Mouse (Mus musculus) large intestine, adult 2 months (tissue): ENCODE measurements around the gene Gm10100. TPM values are rescaled to one million over a fixed set of nuclear protein-coding genes. Genes with fewer than 3 reads are reported as not detected.
"Not testable (repeated sequence)": the region's sequence is repeated elsewhere in the genome, so short reads cannot be mapped to it uniquely, and the experiment has no call there.

Experiments used
- DNase-seq: peaks from one replicate; pipeline ENCODE4 v3.0.0-alpha.2; 2012; ENCODE audit warnings: low read depth, low spot score
- WGBS: fragments of 180-500 bp; shearing (Covaris S2); methylation state at CpG from one replicate; pipeline ENCODE4 v1.1.7; 2018; 5-methylcytosine and 5-hydroxymethylcytosine counted together
- polyA plus RNA-seq: library from polyadenylated mRNA; depleted of rRNA; stranded (reverse); fragments of >200 nt; gene quantifications from 2 replicates; pipeline ENCODE4 v1.2.3, GENCODE M21; 2012; rRNA removed

Gene Gm10100
- not detected in 2 replicates for polyA plus RNA-seq

DNA sequence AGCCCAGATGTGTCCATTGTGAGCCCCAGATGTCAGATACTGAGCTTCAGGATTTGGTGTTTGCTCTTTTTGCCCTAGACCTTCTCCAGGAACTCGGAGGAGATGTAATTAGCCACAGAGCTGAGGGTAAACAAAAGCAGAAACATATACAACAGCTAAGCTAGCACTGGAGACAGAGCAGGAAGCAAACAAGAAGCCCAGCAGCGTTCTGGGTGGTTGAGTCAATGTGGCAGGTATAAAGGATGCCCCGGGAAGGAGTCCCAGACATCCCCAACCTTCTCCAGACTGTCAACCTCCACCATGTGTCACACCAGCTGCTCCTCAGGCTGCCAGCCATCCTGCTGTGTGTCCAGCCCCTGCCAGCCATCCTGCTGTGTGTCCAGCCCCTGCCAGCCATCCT is at the start of gene Gm10100:
Gm10100 (plus strand) TSS at position 301 of the 400 bp plus-strand sequence.
- 14% methylated on average over 3 of the region's 3 CpGs for WGBS
- DNase-seq, result no peak

DNA sequence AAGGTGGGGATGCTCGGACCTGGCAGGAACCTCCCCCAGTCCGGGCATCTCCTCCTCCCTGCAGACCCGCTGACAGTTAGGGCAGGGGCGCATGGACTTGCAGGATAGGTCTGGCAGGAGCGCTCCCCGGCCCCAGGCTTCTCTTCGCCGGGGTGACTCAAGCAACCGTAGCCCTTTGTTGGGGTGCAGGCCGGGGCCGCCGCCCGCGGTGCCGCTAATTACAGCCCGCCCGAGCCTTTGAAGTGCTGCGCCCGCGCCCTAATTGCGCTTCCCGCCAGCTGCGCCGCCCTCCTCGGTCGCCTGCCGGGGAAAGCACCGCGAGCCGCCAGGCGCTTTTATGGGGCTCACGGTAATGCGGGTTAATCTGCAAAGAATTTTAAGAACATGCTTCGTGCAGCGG is 48.7 kb upstream of the Gm10100 start:
- no peak for DNase-seq
- under 1% methylated on average over 35 of the region's 35 CpGs for WGBS

DNA sequence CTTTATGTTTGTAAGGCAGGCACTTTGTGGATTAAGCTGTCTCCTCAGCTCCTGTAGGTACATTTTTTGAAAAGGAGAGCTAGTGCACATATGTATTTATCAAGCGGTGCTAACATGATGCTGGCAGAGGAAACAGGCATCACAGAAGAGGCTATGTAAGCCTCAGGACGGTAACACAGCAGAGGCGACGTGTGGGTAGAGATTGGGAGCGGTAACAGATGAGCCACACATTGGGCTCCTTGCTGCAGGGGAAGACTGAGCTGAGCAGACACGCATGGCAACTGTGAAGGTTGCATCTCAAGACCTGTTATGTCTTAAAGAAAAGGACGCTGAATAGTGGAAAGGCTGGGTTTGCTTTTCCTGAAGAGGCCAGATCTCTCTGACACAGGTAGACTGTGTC is 43.3 kb upstream of the Gm10100 start:
- no peak for DNase-seq
- 75% methylated on average over 7 of the region's 7 CpGs for WGBS

DNA sequence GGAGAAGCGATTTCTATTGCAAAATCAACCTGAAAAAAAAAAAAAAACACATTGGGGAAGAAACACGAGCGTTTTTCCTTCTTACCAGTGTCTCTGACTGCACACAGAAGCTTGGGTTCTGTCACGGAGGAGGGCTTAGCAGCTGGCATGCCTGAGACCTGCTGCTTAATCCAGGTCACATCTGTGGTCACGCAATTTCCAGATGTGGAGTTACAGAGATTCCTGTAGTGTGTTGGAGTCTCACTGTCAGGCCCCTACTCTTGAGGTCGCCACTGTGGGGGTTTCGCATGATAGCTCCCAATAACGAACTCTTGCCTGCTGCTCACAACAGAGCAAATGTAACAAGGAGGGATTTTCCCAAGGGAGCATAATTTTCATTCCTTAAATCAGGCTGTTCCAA is 42.1 kb upstream of the Gm10100 start:
- 44% methylated on average over 8 of the region's 8 CpGs for WGBS
- DNase-seq, result no peak

DNA sequence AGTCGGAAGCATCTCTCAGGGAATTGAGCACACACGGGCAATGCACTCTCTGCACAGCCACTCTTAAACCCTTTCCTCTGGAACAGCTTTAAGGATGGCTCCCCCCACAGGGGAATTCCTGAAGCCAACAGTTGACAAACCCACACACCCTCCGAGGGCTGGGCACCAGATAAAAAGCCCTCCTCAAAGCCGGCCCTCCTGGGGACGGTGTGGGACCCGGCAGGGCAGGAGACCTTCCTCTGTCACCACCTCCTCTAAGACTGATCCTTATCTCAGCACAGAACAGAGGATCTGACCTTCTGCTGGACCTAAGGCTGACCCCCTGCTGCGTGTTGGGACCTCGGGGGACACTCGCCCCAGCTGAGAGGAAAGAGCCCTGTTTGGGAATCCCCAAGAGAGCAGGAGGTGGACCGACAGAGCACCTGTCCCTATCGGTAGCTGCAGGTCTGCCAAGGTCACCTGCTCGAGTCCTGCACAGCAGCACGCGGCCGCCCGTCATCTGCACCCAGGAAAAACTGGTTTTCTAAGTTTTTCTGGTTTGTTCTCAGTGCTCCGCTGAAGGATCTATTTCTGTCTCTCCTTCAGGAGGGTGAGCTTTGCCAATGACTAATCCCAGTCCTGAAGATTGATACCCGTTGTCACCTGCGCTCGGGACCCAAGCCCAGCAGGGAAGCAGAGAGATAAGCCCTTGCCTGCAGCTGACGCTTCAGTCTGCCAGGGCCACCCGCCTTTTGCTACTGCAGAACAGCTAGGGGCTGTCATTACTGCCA is 40.2 kb upstream of the Gm10100 start, which contains the start of gene Tspear:
Tspear (plus strand) TSS at position 675 of the 770 bp plus-strand sequence.
- 9% methylated on average over 22 of the region's 22 CpGs for WGBS
- DNase-seq, result no peak

DNA sequence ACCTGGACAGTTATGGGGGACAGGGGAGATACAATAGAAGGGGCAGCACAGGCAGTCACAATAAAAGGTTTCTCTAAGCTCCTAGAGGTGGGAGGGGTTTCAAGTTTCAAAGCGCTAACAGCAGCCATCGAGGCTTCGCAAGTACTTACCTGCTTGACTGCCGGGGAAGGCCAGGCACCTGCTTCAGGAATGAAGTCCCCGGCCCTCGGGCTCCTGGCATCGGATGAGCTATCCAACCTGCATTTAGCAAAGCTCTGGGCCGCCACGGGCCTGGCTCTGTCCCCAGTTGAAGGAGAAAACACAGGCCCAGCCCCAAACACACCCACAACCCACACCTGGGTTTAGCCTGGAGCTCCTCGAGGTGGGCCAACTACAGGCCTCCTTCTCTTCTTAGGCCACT is 39.3 kb upstream of the Gm10100 start:
- 47% methylated on average over 10 of the region's 10 CpGs for WGBS
- no peak for DNase-seq

DNA sequence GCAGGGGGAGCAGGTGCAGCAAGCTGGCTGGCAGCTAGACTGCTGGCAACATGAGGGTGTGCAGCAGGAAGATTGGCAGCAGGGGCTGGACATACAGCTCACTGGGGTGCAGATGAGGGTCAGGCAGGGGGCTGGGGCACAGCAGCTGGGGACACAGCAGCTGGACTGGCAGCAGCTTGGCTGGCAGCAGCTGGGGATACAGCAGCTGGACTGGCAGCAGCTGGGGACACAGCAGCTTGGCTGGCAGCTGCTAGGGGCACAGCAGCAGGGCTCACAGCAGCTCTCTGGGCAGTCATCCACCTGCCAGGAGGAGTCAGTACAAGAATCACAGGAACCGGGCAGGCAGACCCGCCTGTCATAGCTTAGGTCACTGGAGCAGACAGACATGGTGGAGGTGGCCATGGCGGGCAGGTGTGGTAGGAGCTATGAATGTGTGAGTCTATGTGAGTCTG is 35.9 kb upstream of the Gm10100 start, which contains the start of gene Gm19402:
Gm19402 (minus strand) TSS at position 402 of the 452 bp plus-strand sequence.
- DNase-seq, result not testable (repeated sequence)
- WGBS, result 37% methylated on average over 3 of the region's 3 CpGs

DNA sequence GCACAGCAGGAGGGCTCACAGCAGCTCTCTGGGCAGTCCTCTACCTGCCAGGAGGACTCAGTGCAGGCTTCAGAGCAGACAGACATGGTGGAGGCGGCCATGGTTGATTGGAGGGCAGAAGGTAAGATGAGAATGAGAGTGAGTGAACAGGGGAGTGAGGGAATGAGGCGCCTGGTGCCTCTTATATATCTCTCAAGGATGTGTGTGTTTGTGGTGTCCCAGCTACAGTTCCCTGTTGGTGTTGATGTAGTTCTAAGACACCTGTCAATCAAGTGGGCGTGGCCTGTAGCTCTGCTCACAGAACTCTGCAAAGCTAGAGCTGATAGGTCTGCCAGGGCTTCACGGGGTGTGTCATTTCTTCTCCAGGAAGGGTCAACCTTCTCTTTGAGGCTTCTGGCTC is 29.2 kb upstream of the Gm10100 start, which contains the start of gene Gm9508:
Gm9508 (minus strand) TSS at position 101 of the 400 bp plus-strand sequence.
- 40% methylated on average over 4 of the region's 4 CpGs for WGBS
- no peak for DNase-seq

DNA sequence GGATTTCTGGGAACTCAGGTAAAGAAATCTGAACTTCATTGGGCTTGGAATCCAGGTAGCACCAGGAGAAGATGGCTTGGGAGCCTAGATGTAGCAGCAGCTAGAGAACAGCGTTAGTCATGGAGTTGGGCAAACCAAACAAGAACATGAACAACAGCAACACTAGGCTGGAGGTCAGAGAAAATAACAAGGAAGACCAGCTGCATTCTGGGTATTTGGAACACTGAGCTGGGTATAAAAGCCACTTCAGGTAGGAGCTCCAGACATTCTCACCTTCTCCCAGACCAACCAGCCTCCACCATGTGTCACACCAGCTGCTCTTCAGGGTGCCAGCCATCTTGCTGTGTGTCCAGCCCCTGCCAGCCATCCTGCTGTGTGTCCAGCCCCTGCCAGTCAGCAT is 20.0 kb upstream of the Gm10100 start, which contains the start of gene Gm10272:
Gm10272 (plus strand) TSS at position 301 of the 400 bp plus-strand sequence.
- DNase-seq, result no peak
- 93% methylated on average over 1 of the region's 1 CpGs for WGBS

DNA sequence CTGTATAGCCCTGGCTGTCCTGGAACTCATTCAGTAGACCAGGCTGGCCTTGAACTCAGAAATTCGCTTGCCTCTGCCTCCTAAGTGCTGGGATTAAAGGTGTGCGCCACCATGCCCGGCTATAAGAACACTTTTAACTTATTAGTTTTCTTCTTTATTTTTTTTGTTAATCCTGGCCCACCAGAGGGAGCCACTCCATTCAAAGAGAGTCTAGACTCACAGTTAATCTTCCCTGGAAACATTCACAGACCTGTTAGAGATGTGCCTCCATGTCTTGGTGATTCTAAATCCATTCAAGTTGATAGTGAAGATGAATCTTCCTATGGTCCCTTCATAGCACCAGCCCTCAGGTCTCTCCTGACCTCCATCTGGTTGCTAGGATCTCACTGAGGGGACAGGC is 16.5 kb upstream of the Gm10100 start:
- DNase-seq, result no peak
- 73% methylated on average over 3 of the region's 3 CpGs for WGBS

DNA sequence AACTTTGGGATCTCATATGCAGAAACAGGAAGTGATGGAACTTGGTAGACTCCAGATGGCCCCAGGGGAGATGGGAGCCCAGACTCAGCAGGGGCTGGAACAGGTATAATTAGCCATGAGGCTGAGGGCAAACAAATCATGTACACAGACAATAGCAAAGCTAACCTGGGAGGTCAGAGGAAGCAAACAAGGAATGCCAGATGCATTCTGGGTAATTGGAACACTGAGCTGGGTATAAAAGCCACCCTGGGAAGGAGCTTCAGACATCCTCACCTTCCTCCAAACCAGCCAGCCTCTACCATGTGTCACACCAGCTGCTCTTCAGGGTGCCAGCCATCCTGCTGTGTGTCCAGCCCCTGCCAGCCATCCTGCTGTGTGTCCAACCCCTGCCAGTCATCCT is 15.1 kb upstream of the Gm10100 start, which contains the start of gene Gm10024:
Gm10024 (plus strand) TSS at position 301 of the 400 bp plus-strand sequence.
- not testable (repeated sequence) for DNase-seq

DNA sequence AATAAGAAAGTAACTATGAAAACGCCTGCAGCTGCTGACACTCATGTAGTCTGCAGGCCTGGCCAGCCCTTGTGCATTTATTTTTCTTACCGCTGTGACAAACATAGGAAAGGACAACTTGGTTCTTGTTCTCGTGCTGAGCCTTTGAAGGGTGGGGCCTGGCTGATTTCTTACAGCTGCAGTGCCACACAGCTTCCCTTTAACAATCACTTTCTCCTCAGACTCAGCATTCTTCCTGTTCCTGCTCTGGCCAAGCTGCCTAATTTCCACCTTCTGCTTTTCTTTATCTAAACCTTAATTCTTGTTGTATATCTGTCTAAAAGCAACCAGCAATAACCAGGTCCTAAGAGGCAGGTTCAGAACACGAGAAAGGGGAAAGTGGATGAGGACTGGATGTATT is 12.6 kb upstream of the Gm10100 start:
- WGBS, result 40% methylated on average over 4 of the region's 4 CpGs
- no peak for DNase-seq

DNA sequence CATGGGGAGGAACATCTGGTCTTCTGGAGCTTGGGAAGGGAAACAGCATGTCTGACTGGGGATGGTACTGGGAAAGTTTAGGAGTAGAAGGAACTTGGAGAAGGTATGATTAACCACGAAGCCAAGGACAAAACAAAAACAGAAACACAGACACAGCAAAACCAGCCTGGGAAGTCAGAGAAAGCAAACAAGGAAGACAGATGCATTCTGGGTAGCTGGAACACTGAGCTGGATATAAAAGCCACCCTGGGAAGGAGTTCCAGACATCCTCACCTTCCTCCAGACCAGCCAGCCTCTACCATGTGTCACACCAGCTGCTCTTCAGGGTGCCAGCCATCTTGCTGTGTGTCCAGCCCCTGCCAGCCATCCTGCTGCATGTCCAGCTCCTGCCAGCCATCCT is 10.8 kb upstream of the Gm10100 start, which contains the start of gene Gm10142:
Gm10142 (plus strand) TSS at position 301 of the 400 bp plus-strand sequence.
- 72% methylated on average over 1 of the region's 1 CpGs for WGBS

DNA sequence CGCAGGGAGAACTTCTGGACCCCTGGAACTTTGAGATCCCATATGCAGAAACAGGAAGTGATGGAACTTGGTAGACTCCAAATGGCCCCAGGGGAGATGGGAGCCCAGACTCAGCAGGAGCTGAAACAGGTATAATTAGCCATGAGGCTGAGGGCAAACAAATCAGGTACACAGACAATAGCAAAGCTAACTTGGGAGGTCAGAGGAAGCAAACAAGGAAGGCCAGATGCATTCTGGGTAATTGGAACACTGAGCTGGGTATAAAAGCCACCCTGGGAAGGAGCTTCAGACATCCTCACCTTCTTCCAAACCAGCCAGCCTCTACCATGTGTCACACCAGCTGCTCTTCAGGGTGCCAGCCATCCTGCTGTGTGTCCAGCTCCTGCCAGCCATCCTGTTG is 6.0 kb upstream of the Gm10100 start, which contains the start of gene Krtap12-1:
Krtap12-1 (plus strand) TSS at position 301 of the 400 bp plus-strand sequence.
- not testable (repeated sequence) for DNase-seq
- 93% methylated on average over 1 of the region's 1 CpGs for WGBS

More for the DNA sequence above, 10.8 kb upstream of the Gm10100 start, which contains the start of gene Gm10142:
- no peak for DNase-seq

DNA sequence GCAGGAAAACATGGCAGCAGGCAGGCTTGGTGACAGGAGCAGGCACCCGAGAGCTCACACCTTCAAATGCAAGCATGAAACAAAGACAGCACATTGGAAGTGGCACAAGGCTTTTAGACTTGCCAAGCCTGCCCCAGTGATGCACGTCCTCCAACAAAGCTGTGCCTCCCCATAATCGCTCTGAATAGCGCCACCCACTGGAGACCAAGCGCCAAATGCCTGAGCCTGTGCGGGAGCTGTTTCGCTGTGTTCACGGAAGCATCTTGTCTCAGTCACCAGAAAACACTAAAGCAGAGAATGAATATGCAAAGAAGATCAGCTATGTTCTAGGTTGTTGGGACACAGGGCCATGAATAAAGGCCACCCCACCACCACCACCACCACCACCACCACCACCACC is 1.4 kb upstream of the Gm10100 start:
- no peak for DNase-seq
- WGBS, result 74% methylated on average over 8 of the region's 8 CpGs

DNA sequence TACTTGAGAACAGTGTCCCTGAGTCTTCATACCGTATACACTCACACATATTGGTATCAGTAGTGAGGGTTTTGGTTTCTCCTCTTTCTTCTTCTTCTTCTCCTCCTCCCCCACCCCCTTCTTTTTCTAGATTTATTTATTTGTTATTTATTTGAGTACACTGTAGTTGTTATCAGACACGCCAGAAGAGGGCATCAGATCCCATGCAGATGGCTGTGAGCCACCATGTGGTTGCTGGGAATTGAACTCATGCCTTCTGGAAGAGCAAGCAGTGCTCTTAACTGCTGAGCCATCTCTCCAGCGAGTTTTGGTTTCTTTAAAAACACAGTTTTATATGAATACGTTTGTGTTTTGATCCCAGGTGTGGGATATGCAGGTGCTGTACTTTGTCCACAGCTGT is 2.0 kb downstream of the Gm10100 start:
- no peak for DNase-seq
- 46% methylated on average over 4 of the region's 4 CpGs for WGBS

DNA sequence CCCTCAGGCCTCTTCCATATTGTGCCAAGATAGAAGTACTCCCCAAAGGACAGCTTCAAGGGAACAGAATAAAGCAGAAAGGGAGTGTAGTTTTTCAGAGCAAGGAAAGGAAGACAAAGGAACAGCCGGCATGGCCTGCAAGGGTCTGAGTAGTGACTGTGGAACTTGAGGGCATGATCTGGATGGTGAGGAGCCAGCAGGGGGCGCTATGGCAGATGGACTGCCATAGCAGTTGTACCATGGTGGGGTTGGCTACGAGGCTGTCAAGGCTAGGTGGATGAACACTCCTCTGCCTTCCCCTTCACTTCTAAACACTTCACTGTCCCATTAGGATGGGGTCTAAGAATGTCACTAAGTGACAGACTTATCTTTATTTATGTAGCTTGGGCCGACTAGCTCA is 3.0 kb downstream of the Gm10100 start:
- WGBS, result 47% methylated on average over 4 of the region's 4 CpGs
- no peak for DNase-seq

DNA sequence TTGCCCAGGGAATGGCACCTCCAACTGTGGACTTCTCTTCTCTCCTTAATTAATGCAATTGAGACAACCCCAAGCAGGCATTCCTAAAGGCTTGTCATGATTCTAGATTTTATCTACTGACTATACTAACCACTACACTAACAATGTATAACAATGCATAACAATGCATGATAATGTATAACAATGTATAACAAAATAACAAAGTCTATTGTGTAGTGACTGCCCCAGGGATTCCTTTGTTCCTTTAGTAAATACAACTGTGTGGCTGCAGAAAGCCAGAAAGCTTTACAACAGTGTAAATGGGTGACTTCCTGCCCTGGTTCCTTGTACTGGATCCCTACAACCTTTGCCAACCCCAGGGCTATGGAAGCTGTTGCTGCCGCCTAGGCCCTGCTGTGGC is 9.6 kb downstream of the Gm10100 start:
- WGBS, result 97% methylated on average over 1 of the region's 1 CpGs

DNA sequence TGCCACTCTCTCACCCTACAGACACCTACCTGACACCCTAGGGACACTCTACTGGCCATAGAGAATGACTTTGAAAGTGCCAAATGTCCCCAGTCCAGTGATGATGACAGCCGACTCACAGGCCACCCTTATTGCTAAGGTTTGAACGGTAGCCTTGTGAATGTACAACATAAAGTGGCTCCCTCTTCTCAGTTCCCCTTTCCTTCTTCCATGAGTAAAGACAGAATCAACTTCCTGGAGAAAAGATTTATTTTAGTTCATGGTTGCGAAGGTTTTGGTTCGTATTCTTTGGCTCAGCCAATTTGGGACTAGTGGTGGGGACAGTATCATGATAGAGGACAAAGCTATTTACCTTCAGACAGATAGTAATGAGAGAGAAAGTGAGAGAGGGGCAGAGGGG is 12.6 kb downstream of the Gm10100 start:
- WGBS, result 75% methylated on average over 4 of the region's 4 CpGs
- DNase-seq, result no peak

More for the DNA sequence above, 9.6 kb downstream of the Gm10100 start:
- DNase-seq, result no peak

DNA sequence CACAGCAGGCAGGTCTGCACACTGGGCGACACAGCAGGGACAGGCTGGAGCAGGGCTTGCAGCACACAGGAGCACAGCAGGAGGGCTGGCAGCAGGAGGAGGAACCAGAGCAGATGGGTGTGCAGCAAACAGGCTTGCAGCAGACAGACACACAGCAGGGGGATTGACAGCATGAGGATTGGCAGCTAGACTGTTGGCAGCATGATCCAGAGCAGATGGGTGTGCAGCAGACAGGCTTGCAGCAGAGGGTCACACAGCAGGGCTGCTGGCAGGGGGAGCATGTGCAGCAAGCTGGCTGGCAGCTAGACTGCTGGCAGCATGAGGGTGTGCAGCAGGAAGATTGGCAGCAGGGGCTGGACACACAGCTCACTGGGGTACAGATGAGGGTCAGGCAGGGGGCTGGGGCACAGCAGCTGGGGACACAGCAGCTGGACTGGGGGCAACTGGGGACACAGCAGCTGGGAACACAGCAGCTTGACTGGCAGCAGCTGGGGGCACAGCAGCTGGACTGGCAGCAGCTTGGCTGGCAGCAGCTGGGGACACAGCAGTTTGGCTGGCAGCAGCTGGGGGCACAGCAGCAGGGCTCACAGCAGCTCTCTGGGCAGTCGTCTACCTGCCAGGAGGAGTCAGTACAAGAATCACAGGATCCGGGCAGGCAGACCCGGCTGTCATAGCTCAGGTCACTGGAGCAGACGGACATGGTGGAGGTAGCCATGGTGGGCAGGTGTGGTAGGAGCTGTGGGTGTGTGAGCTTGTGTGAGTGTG is 15.8 kb downstream of the Gm10100 start, which contains the start of gene Gm18596:
Gm18596 (minus strand) TSS at position 715 of the 765 bp plus-strand sequence.
- WGBS, result 48% methylated on average over 5 of the region's 5 CpGs
- not testable (repeated sequence) for DNase-seq
